Mouse (Mus musculus) cerebellum, adult 18-20 months (tissue): ENCODE measurements at regions not wholly inside any gene's neighbourhood (a gene's known extent, or its start where the extent isn't known, plus 50 kb on each side); places are given as distances from the start of the nearest gene placed in this dataset.
A peak's percentile ranks its signal among the peaks of the same experiment; 100 is the strongest.
"Not testable (repeated sequence)": the region's sequence is repeated elsewhere in the genome, so short reads cannot be mapped to it uniquely, and the experiment has no call there.

Experiments
- DNase-seq, 2 experiments: peaks; one replicate each; pipeline ENCODE4 v3.0.0; 2021

DNA sequence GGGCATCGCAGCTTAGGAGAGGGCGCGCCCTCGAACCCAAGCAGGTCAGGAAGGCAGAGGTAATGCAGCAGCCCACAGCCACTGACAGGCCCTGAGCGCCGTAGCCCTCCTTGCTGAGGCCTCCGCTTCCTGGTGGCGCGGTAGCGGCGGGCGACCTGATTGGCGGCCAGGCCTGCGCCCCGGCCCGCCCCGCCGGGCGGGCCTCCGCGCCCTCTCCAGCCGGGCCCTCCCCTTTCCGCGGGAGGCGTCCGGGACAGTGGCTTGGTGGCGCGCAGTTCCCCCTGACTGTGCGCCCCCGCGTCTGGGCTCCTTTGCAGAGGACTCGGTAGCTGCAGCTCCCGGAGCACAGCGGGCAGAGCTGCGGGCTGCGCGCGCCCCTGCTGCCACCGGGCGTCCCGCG lies 242.1 kb downstream of the Gm21863 start:
- not testable (repeated sequence) for DNase-seq

- not testable (repeated sequence) for DNase-seq
Observed at GRCm38 (mm10) chr12:20196905-20197304, 242.6 kb downstream of the Gm21863 start.

DNA sequence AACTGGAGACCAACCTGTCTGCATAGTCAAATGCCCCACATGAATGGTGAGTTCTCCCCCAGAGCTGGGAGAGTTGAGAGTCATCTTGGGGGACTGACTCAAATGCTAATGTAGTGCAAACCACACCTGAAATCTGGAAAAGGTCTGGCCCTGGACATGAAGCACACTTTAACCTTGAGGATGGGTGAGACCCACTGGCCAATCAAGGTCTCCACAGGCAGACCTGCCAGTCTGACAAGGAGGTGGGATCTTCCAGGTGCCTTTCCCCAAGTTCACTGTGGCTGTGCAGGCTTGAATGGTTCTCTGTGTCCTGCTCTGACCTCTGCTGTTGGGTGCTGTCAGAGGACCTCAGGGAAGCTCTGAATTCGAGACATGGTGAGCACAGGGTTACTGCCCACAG lies 269.6 kb downstream of the Gm21863 start:
- not testable (repeated sequence) for DNase-seq

GRCm38 (mm10) chr12:20226831-20227230 lies 272.5 kb downstream of the Gm21863 start:
- DNase-seq: not testable (repeated sequence)

GRCm38 (mm10) chr12:20227427-20228160 lies 273.3 kb downstream of the Gm21863 start:
- not testable (repeated sequence) for DNase-seq

GRCm38 (mm10) chr12:20228321-20228999 lies 274.2 kb downstream of the Gm21863 start:
- DNase-seq: not testable (repeated sequence)

- DNase-seq: not testable (repeated sequence)
Observed at GRCm38 (mm10) chr12:20229441-20229840, 275.1 kb downstream of the Gm21863 start.

GRCm38 (mm10) chr12:20230141-20230892 lies 276.0 kb downstream of the Gm21863 start:
- peak in 1 of 2 experiments; percentile 1 for DNase-seq

- no peak for DNase-seq
Observed at GRCm38 (mm10) chr12:20230893-20231235, 276.6 kb downstream of the Gm21863 start.

DNA sequence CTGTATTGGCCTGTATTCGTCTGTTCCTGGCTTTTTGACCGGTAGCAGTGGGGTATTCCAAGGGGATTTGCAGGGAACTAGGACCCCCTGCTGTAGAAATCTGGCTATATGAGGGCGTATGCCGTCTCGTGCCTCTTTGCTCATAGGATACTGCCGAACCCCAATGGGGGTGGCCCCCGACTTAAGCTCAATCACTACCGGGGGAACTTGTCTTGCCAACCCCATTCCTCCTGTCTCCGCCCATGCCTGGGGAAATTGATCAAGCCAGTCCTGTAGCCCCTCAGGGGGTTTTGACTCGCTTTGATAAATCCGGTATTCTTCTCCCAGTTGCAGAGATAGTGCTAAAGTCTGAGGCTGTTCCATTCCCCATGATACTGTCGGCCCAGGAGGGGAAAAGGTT lies 277.2 kb downstream of the Gm21863 start:
- DNase-seq: no peak

DNA sequence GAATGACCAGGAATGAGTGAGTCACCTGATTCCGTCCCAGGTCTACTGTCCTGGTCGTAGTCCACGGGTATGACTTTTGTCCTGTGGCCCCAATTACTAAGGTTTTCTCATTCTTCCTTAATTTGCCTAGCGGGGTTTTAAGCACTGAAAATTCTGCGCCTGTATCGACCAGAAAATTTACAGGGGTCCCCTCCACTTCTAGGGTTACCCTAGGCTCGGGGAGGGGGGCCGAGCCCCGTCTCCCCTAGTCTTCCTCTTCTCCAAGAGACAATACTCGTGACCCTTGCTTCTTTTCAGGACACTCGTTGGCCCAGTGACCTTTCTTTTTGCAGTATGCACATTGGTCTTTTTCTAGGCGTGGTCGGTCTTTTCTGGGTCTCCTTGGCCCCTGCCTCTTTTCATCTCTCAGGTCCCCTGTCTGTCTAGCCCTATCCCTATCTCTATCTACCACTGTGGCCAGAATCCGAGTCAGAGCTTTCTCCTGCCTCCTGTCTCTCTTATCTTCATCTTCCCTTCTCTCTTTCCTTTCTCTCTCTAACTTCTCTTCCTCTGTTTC lies 277.8 kb downstream of the Gm21863 start:
- no peak for DNase-seq

GRCm38 (mm10) chr12:20232746-20233453 lies 278.6 kb downstream of the Gm21863 start:
- peak in 1 of 2 experiments; percentile 1 for DNase-seq

DNA sequence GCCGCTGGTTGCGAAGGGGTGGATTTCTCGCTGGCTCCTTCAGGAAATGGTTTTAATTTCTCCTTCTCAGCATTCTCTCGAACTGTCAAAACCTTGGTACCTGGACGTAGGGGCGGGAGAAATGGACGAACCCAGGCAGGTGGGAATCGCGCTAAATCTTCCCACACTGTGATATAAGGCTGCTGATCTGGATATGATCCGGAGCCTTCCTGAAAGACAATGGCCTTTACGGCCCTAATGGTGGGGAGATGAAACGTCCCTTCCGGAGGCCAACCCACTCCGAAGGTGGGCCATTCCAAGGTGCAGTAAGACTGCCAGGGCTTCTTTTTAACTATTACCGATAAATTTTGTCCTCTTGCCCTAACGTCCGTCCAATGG lies 279.1 kb downstream of the Gm21863 start:
- DNase-seq: no peak

GRCm38 (mm10) chr12:20233871-20234307 lies 279.6 kb downstream of the Gm21863 start:
- peak in 1 of 2 experiments; percentile 1 for DNase-seq
